ENCODE assay signal across 8 mouse cellular contexts in genomic region chr5:139253301-139253741, GRCm38 (mm10). TPM values are rescaled to one million over a fixed set of nuclear protein-coding genes. Genes with fewer than 3 reads are reported as not detected.
DNase-seq lines count a peak whose midpoint lies in the region; ATAC-seq and TF ChIP-seq lines count a peak whose summit lies in the region.

No protein-coding gene starts in this region.

- 7% methylated on average over 6 of the region's 6 CpGs for WGBS in heart, embryonic 10.5 days
- WGBS in kidney, embryonic 15.5 days: 1% methylated on average over 6 of the region's 6 CpGs

- H3K36me3 ChIP-seq in G1E (replicated peaks): peaks cover 77% of the 10 kb centered on the region
- H3K36me3 ChIP-seq in heart, embryonic 10.5 days: peaks cover 37% of the 10 kb centered on the region
- H3K36me3 ChIP-seq in kidney, embryonic 15.5 days: peaks cover 31% of the 10 kb centered on the region

- peak overlapping the region; percentile 96 for H3K27ac ChIP-seq in heart, embryonic 10.5 days
- peak overlapping the region; percentile 93 for H3K27ac ChIP-seq in kidney, embryonic 15.5 days

- peak overlapping the region; percentile 73 for H3K4me2 ChIP-seq in kidney, embryonic 15.5 days

- DNase-seq in CD4-positive, CD25-positive, alpha-beta regulatory T cell, adult 2 months (ENCODE audit: low read depth, low spot score): peak; percentile 71
- DNase-seq in G1E (ENCODE audit: low spot score): peak; percentile 52
- peak; percentile 45 for DNase-seq in cerebellum, adult 8-10 months
- DNase-seq in heart, embryonic 10.5 days (ENCODE audit: low spot score): peak; percentile 86
- peak; percentile 42 for DNase-seq in lung, postnatal 25 days (ENCODE audit: low spot score)
- DNase-seq in spleen, postnatal 10 days (ENCODE audit: low spot score in 2 of 2): peak; percentile 36 to 53
- DNase-seq in left cerebral cortex, postnatal 36 days (ENCODE audit: low spot score in 2 of 2): no peak

- no peaks in the 10 kb centered on the region for H3K27me3 ChIP-seq in G1E (ENCODE audit: insufficient read depth, low read length)
- H3K27me3 ChIP-seq in heart, embryonic 10.5 days (ENCODE audit: insufficient read depth, poor library complexity, severe bottlenecking): no peaks in the 10 kb centered on the region
- no peaks in the 10 kb centered on the region for H3K27me3 ChIP-seq in kidney, embryonic 15.5 days

- H3K4me1 ChIP-seq in G1E (ENCODE audit: insufficient read depth, low read depth, low read length): peaks cover 65% of the 10 kb centered on the region
- H3K4me1 ChIP-seq in heart, embryonic 10.5 days: peaks cover 56% of the 10 kb centered on the region
- peaks cover 45% of the 10 kb centered on the region for H3K4me1 ChIP-seq in kidney, embryonic 15.5 days

- H3K9me3 ChIP-seq in G1E (replicated peaks): no peaks in the 10 kb centered on the region
- H3K9me3 ChIP-seq in heart, embryonic 10.5 days: no peaks in the 10 kb centered on the region
- H3K9me3 ChIP-seq in kidney, embryonic 15.5 days (replicated peaks): no peaks in the 10 kb centered on the region

- peak overlapping the region; percentile 85 for H3K9ac ChIP-seq in kidney, embryonic 15.5 days

- TF ChIP-seq CTCF in G1E (IDR thresholded peaks at IDR 0.05; ENCODE audit: low read depth, low read length): no peak

- intact Hi-C loops in left cerebral cortex, postnatal 36 days (cut with DNase I): no loop called here

- H3K4me3 ChIP-seq in G1E (ENCODE audit: low read depth, low read length): peak overlapping the region; percentile 86
- H3K4me3 ChIP-seq in heart, embryonic 10.5 days: peak overlapping the region; percentile 86
- peak overlapping the region; percentile 87 for H3K4me3 ChIP-seq in kidney, embryonic 15.5 days (replicated peaks)

- ATAC-seq in G1E (ENCODE audit: extremely low read depth, insufficient number of reproducible peaks, low FRiP score, poor library complexity, severe bottlenecking): 0 out of 2 replicates have a peak, but pooled peaks have one; percentile 36
- ATAC-seq in kidney, embryonic 15.5 days (replicated peaks; ENCODE audit: low FRiP score): 0 out of 2 replicates have a peak, but pooled peaks have one; percentile 26

RNA-seq across cellular contexts. Expression of gene Get4, which starts 1.2 kb away (rescaled TPM):
- 37.3 and 45.3 TPM in 2 replicates for total RNA-seq in G1E (2014; fragmentation: Nextera tagmentation)
- total RNA-seq in G1E (2017): 22.3 and 23.9 TPM in 2 replicates
- polyA plus RNA-seq in G1E (2012): 68.0 and 71.2 TPM in 2 replicates
- polyA plus RNA-seq in heart, embryonic 10.5 days (2016; fragmentation: Nextera tagmentation; extraction: Ambion mirVana): 193 and 205 TPM in 2 replicates
- polyA plus RNA-seq in kidney, embryonic 15.5 days (2015; fragmentation: Nextera tagmentation; extraction: Ambion mirVana): 142 and 157 TPM in 2 replicates
- total RNA-seq in left cerebral cortex, postnatal 36 days (2021): 10 to 100 TPM; 51.5 to 52.9 TPM

RNA-seq across cellular contexts. Expression of gene Sun1, which starts 52.9 kb away (rescaled TPM):
- total RNA-seq in G1E (2014; fragmentation: Nextera tagmentation) (32.8 and 61.2 TPM in 2 replicates), G1E (2017) (45.7 and 45.8 TPM in 2 replicates)
- 7.6 and 11.8 TPM in 2 replicates for polyA plus RNA-seq in G1E (2012)
- polyA plus RNA-seq in heart, embryonic 10.5 days (2016; fragmentation: Nextera tagmentation; extraction: Ambion mirVana): 40.3 and 43.8 TPM in 2 replicates
- 50.0 and 57.3 TPM in 2 replicates for polyA plus RNA-seq in kidney, embryonic 15.5 days (2015; fragmentation: Nextera tagmentation; extraction: Ambion mirVana)
- 100 to 1,000 TPM; 136 to 141 TPM for total RNA-seq in left cerebral cortex, postnatal 36 days (2021)

Comparison
In these comparisons a context has a peak if more than half of its experiments do, and no peak if none do; other contexts are left out.
1. DNase-seq: peak in CD4-positive, CD25-positive, alpha-beta regulatory T cell, adult 2 months (single experiment), G1E (single experiment), cerebellum, adult 8-10 months (single experiment), heart, embryonic 10.5 days (single experiment), lung, postnatal 25 days (single experiment) and spleen, postnatal 10 days (2 of 2); none in left cerebral cortex, postnatal 36 days (0 of 2).
2. Peak in every context shown above with its lines, with median percentiles within 50 percentile points of each other: H3K4me3 ChIP-seq.